In the genomic region with DNA sequence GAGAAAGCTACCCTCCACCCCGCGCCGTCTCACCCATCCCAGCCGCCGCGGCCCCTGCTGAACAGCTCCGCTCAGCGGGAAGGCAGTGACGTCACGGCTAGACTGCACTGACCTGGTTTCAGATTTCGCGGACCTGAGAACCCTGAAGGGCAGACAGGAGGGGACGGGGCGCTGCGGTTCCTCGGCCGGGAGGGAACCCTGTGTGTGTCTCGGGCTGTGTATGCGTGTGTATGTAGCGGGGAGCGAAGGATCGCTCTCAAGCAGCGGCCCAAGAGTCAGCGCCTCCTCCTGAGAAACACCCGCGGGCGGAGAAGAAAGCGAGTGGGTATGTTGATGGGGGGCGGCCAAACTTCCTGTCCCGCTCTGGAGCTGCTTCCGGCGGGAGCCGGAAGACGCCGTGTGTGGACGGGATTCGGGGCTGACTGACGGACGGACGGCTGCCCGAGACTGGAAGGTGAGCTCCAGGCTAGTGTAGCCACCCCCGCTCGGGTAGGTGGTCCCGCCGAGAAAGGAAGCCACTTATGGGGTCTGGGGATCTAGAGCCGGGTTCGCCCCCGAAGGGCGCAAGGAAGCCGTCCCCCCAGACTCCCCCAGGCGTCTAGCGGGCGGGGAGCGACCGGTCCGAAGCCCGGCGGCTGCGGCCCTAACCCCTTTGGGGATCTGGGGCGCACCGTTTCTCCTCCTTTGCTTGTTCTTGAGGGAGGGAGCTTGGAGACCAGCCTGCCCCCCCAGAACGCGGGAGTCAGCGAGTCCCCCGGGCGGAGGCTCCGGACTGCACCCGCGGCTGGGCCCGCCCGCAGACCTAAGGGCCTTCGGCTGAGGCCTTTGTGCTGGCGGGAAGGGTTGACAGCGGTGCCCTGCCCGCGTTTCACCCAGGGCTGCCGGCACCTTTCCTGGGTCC, we compare ENCODE assay signal across 8 mouse cellular contexts. TPM values are rescaled to one million over a fixed set of nuclear protein-coding genes. Genes with fewer than 3 reads are reported as not detected.
A peak's percentile ranks its signal among the peaks of the same experiment; 100 is the strongest.
DNase-seq lines count a peak whose midpoint lies in the region; ATAC-seq and TF ChIP-seq lines count a peak whose summit lies in the region.

Gene Zfp410, plus strand, starts transcription at position 132 of the 901 bp plus-strand sequence.

- H3K9ac ChIP-seq in embryonic facial prominence, embryonic 13.5 days = peak within 1 kb of the TSS; percentile 98
- H3K9ac ChIP-seq in heart, adult 2 months (ENCODE audit: low read depth, low read length) = peak within 1 kb of the TSS; percentile 96
- peak within 1 kb of the TSS; percentile 98 for H3K9ac ChIP-seq in limb, embryonic 13.5 days
- peak within 1 kb of the TSS; percentile 97 for H3K9ac ChIP-seq in midbrain, embryonic 16.5 days (ENCODE audit: low read depth, low read length)

- no peaks in the 10 kb centered on the region for H3K9me3 ChIP-seq in embryonic facial prominence, embryonic 13.5 days
- H3K9me3 ChIP-seq in limb, embryonic 13.5 days = no peaks in the 10 kb centered on the region
- no peaks in the 10 kb centered on the region for H3K9me3 ChIP-seq in midbrain, embryonic 16.5 days (replicated peaks; ENCODE audit: control insufficient read depth, low read length, poor library complexity, severe bottlenecking)

- H3K4me2 ChIP-seq in embryonic facial prominence, embryonic 13.5 days = peak within 1 kb of the TSS; percentile 89
- peak within 1 kb of the TSS; percentile 87 for H3K4me2 ChIP-seq in limb, embryonic 13.5 days (replicated peaks)
- H3K4me2 ChIP-seq in midbrain, embryonic 16.5 days (ENCODE audit: low read length) = peak within 1 kb of the TSS; percentile 94

- peak; percentile 92 for DNase-seq in 3134 (ENCODE audit: extremely low read depth, insufficient read length, low spot score)
- peak; percentile 90 for DNase-seq in adrenal gland, postnatal 36 days
- DNase-seq in heart, adult 2 months = peak; percentile 88 to 91
- peak; percentile 82 to 89 for DNase-seq in kidney, adult 8-10 months
- peak; percentile 84 to 88 for DNase-seq in spleen, postnatal 10 days (ENCODE audit: low spot score in 2 of 2)

- H3K36me3 ChIP-seq in embryonic facial prominence, embryonic 13.5 days = no peaks in the 10 kb centered on the region
- peaks cover 9% of the 10 kb centered on the region for H3K36me3 ChIP-seq in heart, adult 2 months (ENCODE audit: control insufficient read depth, insufficient read depth, low read length)
- no peaks in the 10 kb centered on the region for H3K36me3 ChIP-seq in limb, embryonic 13.5 days
- H3K36me3 ChIP-seq in midbrain, embryonic 16.5 days (ENCODE audit: control insufficient read depth, insufficient read depth, low read length) = no peaks in the 10 kb centered on the region

- H3K4me3 ChIP-seq in embryonic facial prominence, embryonic 13.5 days = peak within 1 kb of the TSS; percentile 99
- H3K4me3 ChIP-seq in heart, adult 2 months = peak within 1 kb of the TSS; percentile 85
- peak within 1 kb of the TSS; percentile 99 for H3K4me3 ChIP-seq in limb, embryonic 13.5 days
- peak within 1 kb of the TSS; percentile 99 for H3K4me3 ChIP-seq in midbrain, embryonic 16.5 days (ENCODE audit: low read depth, low read length)

- no peak for TF ChIP-seq CTCF in heart, adult 2 months (IDR thresholded peaks at IDR 0.05)

- TF ChIP-seq EP300 in heart, adult 2 months (IDR thresholded peaks at IDR 0.05; ENCODE audit: insufficient read depth, low read depth, low read length) = 0 out of 2 replicates have a peak, but pooled peaks have one; percentile 32

- H3K27me3 ChIP-seq in embryonic facial prominence, embryonic 13.5 days = no peaks in the 10 kb centered on the region
- no peaks in the 10 kb centered on the region for H3K27me3 ChIP-seq in heart, adult 2 months (ENCODE audit: control insufficient read depth, insufficient read depth, low read length)
- H3K27me3 ChIP-seq in limb, embryonic 13.5 days = no peaks in the 10 kb centered on the region
- H3K27me3 ChIP-seq in midbrain, embryonic 16.5 days (ENCODE audit: control insufficient read depth, insufficient read depth, low read depth, low read length) = no peaks in the 10 kb centered on the region

- H3K79me2 ChIP-seq in heart, adult 2 months (replicated peaks; ENCODE audit: control insufficient read depth, insufficient read depth, low read length) = peaks cover 2% of the 10 kb centered on the region

- under 1% methylated on average over 77 of the region's 77 CpGs for WGBS in embryonic facial prominence, embryonic 13.5 days
- WGBS in heart, adult 2 months = under 1% methylated on average over 70 of the region's 77 CpGs
- WGBS in limb, embryonic 13.5 days = 0% methylated on average over 71 of the region's 77 CpGs
- under 1% methylated on average over 75 of the region's 77 CpGs for WGBS in midbrain, embryonic 16.5 days

- intact Hi-C loops in heart, adult 2 months (cut with DNase I) = loop anchor here (1.0 kb wide), 1 partner anchor 32 kb away; the partner anchor contains the start of gene Ptgr2

- H3K27ac ChIP-seq in embryonic facial prominence, embryonic 13.5 days = peak within 1 kb of the TSS; percentile 98
- H3K27ac ChIP-seq in heart, adult 2 months = peak within 1 kb of the TSS; percentile 97
- peak within 1 kb of the TSS; percentile 97 for H3K27ac ChIP-seq in limb, embryonic 13.5 days
- H3K27ac ChIP-seq in midbrain, embryonic 16.5 days (ENCODE audit: low read length) = peak within 1 kb of the TSS; percentile 94

- peaks cover 25% of the 10 kb centered on the region for H3K4me1 ChIP-seq in embryonic facial prominence, embryonic 13.5 days
- H3K4me1 ChIP-seq in heart, adult 2 months (ENCODE audit: control insufficient read depth, insufficient read depth, low read length) = peaks cover 3% of the 10 kb centered on the region; the same call in 1 of the 2 replicates
- H3K4me1 ChIP-seq in limb, embryonic 13.5 days = peaks cover 28% of the 10 kb centered on the region
- peaks cover 18% of the 10 kb centered on the region for H3K4me1 ChIP-seq in midbrain, embryonic 16.5 days (ENCODE audit: control insufficient read depth, insufficient read depth, low read length)

- peak; percentile 89 for ATAC-seq in embryonic facial prominence, embryonic 13.5 days (ENCODE audit: insufficient number of reproducible peaks, insufficient read depth, low FRiP score, low TSS enrichment, low read depth)
- ATAC-seq in limb, embryonic 13.5 days (ENCODE audit: low FRiP score, low read depth) = peak; percentile 94
- ATAC-seq in midbrain, embryonic 16.5 days = peak; percentile 93

- peak; percentile 45; the same call in 1 of the 2 replicates for TF ChIP-seq POLR2A in heart, adult 2 months (IDR thresholded peaks at IDR 0.05; ENCODE audit: insufficient read depth, low read depth, low read length)

RNA-seq across cellular contexts. Expression of gene Zfp410, which starts in this region (rescaled TPM):
- 10 to 100 TPM; 32.8 to 38.9 TPM for total RNA-seq in adrenal gland, postnatal 36 days (2021)
- 83.7 and 93.8 TPM in 2 replicates for polyA plus RNA-seq in embryonic facial prominence, embryonic 13.5 days (2015; fragmentation: Nextera tagmentation; extraction: Ambion mirVana)
- total RNA-seq in heart, adult 2 months (2021) = 10 to 100 TPM; 18.8 to 20.9 TPM
- 18.4 and 30.3 TPM in 2 replicates for polyA plus RNA-seq in heart, adult 2 months (2012; rRNA removed)
- polyA plus RNA-seq in limb, embryonic 13.5 days (2015; fragmentation: Nextera tagmentation; extraction: Ambion mirVana) = 97.3 and 102 TPM in 2 replicates
- 59.4 and 73.1 TPM in 2 replicates for polyA plus RNA-seq in midbrain, embryonic 16.5 days (2015; fragmentation: Nextera tagmentation; extraction: Ambion mirVana)

Comparison
In these comparisons a context has a peak if more than half of its experiments do, and no peak if none do; other contexts are left out.
1. Peak in every context shown above with its lines: DNase-seq, ATAC-seq, H3K4me3 ChIP-seq and H3K27ac ChIP-seq.